Mouse (Mus musculus) thymus, postnatal 25 days (tissue): ENCODE results near the gene Fam129c.
A peak's percentile ranks its signal among the peaks of the same experiment; 100 is the strongest.

ENCODE experiments used
- DNase-seq: peaks from one replicate; pipeline ENCODE4 v3.0.0; 2022

Fam129c gene

DNA sequence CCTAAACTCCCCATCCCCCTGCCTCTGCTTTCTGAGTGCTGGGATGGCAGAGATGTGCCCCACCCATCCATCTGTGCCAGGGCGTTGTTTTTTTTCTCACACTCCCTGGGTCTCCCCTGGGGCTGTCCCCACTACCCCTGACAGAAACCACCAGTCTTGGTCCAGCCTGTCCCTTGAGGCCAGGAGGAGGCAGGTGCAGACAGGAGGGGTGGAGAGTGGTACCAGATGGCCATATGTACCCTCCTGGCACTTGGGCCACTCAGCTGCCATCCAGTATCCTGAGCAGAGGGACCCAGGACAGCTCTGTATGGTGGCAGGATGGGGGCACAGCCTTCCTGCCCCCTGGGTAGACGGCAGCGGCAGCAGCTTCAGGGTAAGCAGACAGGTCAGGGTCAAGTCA, at the start of gene Fam129c:
TSS of gene Fam129c (plus strand) at position 198 of the 400 bp plus-strand sequence.
- no peak for DNase-seq

DNA sequence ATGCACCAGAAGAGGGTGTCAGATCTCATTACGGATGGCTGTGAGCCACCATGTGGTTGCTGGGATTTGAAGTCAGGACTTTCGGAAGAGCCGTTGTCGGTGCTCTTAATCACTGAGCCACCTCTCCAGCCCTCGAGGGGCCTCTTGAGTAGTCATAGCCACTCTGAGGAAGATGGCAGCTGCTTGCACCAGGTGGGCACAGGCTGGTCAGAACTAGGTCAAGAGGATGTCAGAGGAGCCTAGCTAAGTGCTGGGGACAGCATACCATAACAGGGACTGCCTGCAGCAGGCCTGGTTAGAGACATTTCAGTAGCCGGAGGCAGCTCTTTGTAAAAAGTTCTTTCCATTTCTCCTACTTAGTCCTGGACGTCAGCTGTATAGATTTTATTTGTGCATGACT, 46.7 kb upstream of the Fam129c start:
- DNase-seq = peak; percentile 46

GRCm38 (mm10) chr8:71552770-71553169, 44.7 kb upstream of the Fam129c start:
- no peak for DNase-seq

DNA sequence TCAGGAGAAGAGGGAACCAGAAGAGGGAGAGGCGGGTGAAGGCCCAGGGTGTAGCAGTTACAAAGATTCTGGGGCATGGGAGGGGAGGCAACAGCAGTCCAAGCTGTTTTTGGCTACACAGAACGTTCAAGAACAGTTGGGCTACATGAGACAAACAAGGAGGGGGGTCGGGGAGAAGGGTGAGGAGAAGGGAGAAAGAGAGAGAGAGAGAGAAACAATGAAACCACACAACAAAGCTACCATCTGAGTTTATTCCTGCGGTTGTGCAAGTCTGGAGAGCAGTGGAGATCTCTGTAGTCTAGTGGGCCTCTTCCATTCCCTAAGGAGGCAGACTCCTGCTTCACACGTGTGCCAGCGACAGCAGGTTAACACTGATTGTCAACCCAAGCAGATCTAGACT, 43.4 kb upstream of the Fam129c start:
- DNase-seq = no peak

DNA sequence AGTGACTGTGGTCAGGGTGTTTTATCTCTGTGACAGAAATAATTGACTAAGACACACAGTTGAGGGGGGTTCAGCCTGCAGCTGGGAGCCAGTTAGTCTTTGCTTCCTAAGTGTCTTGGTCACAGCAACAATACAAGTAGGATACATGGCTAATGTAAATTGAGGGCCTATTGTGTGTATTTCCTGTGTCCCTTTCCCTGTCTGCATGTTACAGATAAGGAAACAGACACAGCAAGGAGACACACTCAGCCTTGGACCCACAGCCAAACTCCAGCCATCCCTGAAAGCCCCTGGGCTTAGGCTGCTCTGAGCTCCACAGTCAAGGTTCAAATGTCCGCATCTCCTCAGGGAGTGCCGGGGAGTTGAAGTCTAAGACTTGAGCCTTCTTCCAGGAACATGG, 42.8 kb upstream of the Fam129c start:
- DNase-seq = no peak

DNA sequence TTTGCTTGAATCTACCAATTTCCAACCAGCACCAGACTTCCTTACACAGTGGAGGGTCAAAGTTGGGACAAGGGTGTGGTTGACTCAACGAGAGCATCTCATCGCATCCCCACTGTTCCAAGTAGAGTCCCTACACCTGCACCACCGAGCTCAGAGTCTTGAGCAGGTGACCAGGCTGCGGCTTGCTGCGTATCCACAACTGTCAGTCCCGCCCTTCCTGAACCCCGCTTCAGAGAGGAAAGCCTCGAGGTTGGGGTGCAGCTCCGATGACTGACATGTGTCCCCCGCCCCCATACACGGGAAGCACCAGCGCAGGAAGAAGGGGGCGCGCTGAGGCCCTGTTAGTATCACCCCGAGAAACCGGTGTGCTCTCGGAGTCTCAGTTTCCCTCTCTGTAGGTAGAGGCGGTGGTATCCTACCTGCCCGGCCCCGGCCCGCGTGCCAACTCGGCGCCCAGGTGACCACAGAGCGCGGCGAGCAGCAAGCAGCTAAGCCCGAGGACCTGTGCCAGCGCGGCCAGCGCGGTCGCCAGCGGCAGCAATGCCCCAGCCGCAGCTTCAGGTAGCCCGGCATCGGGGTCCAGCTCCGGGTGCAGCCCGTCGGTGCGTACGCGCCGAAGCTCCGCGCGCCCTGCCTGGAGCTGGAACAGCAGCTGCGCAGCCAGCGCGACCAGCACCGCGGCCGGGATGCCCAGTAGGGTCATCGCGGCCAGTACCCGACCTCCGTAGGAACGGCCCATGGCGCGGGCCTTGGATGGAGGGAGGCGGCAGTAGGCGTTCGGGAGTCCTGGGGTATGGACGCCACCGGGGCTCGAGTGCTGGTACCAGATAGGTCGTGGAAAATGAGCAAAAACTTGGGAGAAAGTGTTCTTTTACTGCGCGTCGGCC, 39.1 kb upstream of the Fam129c start, which contains the start of gene Tmem221:
TSS of gene Tmem221 (minus strand) at position 801 of the 887 bp plus-strand sequence.
- DNase-seq = peak; percentile 79

- peak; percentile 87 for DNase-seq
Measured at GRCm38 (mm10) chr8:71558958-71559690, 38.3 kb upstream of the Fam129c start.

DNA sequence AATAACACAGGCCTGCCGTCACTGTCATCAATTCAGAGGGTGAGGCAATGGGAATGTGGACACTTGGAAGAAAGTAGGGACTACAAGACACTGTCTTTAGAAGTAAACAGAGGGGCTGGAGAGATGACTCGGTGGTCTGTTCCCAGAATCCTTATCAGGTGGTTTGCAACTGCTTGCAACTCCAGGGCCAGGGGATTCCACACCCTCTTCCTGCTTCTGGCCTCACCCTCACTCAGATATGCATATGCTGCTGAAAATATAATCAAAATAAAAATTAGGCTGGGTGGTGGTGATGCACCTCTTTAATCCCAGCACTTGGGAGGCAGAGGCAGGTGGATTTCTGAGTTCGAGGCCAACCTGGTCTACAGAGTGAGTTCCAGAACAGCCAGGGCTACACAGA, 37.4 kb upstream of the Fam129c start:
- no peak for DNase-seq

DNA sequence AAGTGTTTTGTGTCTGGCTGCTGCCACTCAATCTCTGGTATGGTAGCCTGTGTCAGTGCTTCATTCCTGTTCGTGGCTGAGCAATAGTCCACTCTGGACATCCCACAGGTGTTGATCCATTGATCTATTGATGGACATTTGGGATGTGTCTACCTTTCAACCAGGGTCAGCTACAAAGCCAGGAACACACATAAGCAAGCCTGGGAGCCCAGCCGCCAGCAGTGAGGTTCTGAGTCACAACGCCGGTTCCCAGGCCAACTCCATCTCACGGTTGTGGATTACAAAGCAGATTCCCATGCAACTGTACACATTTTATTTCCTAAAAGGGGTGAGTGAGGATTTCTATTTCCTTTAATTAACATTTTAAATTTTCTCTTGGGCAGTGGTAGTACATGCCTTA, 36.7 kb upstream of the Fam129c start:
- DNase-seq = no peak

DNA sequence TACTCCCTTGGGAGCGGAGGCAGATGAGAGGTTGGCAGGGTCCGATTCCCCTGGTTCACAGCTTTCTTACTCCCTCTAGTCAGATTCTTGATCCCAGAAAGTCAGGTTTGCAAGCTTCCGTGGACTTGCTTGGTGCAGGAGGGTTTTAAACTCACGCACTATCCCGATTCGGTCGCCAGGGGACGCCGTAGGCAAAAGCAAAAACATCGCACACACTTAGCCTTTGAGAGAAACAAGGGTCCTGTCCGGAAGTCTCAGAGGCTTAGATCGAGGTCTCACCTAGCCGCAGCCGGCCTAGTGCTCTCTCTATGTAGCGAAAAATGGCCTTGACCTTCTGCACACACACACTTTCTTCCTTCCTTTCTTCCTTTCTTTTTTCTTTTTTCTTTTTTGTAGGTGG, 36.0 kb upstream of the Fam129c start:
- DNase-seq = peak; percentile 79

DNA sequence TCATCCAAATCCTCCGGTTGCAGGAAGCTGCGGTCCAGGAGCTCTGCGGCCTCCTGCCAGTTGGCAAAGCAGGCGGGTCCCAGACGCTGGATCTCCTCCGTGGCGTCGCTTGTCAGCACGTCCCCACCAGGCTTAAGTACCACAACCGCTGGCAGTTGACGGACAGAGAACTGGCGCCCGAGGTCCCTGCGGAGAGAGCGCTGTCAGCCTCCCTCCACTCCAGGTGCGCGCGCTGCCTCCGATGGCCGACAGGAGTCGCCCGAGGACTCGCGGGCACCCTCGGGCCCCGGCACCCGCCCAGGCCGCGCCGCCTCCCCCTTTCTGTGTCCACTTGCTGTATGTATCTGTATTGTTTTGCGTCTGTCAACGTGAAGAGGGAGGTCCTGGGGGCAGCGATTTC, 34.7 kb upstream of the Fam129c start:
- DNase-seq = peak; percentile 88

- DNase-seq = peak; percentile 16
Measured at GRCm38 (mm10) chr8:71563992-71564391, 33.5 kb upstream of the Fam129c start.

- DNase-seq = no peak
Measured at GRCm38 (mm10) chr8:71566501-71566900, 30.9 kb upstream of the Fam129c start, which contains the start of gene Nxnl1. TSS of gene Nxnl1 (minus strand) at chr8:71566601.

DNA sequence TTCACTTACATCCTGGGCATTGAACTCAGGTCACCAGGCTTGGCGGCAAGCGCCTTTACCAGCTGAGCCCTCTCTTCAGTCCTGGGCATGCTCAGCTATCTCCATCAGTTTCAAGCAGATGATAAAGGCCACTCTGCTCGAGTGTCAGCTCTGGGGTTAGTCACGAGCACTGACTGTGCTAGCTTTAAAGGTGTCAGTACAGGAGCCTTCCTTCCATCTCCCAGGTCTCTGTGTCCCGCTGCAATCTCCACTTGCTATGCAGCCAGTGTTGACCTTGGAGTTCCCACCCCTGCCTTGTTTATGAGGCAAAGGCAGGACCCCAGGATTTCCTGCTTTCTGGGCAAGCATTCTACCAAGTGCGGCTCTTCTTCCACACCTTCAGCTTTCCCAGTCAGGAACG, 29.9 kb upstream of the Fam129c start:
- no peak for DNase-seq

DNA sequence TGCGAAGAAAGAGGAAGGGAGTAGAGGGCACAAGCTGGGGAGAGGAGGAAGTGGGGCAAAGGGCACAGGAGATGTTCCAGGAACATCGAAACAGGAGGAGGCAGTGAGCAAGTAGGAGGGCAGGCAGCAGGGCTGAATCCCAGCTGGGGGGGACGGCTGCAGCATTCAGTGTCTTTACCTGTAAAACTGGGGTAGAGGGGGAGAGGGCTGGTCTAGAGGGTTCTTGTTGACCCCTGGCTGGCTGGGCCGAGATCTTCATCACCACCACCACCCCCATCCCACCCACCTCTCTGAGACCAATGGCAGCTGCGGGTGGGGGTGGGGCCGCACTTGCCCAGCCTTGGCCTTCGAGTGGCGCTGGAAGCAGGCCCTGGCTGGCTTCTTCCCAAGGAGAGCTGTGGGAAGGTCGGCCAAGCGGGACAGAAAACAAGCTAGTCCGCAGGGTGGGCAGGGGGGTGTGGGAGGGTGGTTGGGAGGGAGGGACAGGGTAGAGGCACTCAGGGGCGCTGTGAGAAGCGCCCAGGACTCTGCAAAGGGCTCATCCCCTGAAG, 29.0 kb upstream of the Fam129c start, which contains the start of gene Slc27a1:
TSS of gene Slc27a1 (plus strand) at position 496 of the 551 bp plus-strand sequence.
- DNase-seq = no peak

DNA sequence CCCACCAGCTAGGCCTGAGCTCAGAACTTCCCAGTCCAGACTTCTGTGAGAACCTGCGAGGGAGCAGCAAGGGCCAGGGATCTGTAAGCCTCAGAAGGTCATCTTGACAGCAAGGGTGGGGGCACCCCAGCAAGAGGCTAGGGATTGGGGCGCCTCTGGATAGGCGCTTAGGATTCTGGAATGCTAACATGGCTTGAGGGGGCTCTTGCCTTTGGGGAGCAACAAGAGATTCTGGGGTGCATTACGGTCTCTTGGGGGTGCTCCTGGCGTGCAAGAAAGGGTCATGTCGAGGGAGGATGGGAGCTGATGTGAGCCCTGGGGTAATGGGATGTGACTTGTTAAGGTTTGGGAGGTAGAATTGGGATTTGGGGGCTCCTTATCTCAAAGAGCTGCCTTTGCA, 28.5 kb upstream of the Fam129c start:
- DNase-seq = no peak

DNA sequence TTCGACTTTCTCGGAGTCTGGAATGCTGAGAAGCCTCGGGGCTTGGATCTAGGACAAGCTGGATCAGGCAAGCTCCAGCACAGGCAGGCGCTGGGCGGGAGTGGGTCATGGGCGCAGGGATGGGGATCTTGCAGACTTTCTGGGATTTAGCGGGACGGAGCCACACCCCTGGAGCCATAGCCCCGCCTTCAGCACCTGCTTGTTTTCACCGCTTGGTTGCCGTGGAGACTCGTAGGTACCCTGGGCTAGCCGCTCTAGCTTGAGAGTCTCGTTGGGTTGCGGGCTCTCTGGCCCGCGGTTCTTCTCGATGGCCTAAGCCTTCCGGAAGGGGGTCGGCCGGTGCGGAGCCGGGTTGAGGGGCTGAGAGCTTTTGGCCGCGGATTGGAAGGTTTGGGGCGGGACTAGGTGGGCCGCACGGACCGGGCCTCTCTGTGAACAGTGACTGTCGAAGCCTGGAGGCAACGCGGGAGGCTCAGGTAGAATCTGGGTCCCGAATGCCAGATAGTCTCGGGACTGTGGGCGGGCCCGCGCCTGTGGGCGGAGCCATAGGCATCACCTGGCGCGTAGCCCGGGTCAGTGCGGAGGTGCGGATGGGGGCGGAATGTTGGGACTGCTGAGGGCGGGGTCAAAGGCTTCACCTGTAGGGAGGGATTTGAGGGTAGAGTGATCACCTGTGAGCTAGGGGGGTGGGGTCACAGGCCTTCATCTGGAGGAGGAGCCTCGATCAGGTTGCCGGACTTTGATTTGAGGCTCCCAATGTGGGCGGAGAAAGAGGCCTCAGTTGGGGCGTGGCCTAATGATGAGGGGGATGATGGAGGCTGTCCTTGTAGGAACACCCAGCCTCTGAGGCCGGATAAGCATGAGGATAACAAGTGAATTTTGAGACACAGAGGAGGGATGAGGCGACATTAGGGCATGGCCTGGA, 27.8 kb upstream of the Fam129c start:
- DNase-seq = peak; percentile 58

DNA sequence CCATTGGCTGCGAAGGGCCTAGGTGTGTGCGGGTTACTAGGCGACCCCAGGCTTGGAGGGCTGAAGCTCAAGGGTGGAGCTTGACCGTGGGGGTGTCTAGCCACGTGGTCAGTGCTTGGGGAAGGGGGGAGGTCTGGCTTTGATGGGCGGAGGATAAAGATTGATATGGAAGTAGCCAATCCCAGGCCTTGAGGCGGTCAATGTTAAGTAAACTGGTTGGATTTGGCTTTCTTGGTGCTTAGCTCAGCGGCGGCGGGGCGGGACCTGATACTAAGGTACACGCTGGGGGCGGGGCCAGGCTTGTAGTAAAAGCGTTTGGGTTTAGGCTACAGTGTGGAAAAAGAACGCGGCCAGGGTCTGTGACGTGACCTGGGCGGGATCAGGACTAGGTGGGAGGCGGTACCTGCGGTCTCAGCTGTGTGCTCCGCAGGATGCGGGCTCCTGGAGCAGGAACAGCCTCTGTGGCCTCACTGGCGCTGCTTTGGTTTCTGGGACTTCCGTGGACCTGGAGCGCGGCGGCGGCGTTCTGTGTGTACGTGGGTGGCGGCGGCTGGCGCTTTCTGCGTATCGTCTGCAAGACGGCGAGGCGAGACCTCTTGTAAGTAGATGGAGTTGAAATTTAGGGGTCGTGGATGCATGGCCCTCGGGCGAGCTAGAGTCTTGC, 27.0 kb upstream of the Fam129c start:
- DNase-seq = peak; percentile 88

DNA sequence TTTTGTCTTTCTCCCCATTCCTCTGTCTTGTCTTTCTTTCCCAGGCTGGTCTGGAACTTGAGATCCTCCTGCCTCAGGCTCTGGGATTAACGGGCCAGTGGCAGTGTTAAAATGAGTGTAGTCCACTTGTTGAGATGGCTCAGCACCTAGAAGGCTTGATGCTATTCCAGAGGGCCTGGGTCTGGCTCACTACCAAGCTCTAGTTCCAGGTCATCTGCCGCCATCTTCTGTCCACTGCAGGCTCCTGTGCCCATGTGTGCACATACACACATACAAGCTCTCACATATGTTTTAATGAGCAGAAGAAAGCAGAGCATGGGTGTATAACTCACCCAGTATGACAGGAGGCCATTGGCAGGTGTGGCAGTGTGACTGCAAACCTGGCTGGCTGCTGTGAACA, 25.4 kb upstream of the Fam129c start:
- DNase-seq = no peak

GRCm38 (mm10) chr8:71572847-71573633, 24.4 kb upstream of the Fam129c start:
- no peak for DNase-seq

DNA sequence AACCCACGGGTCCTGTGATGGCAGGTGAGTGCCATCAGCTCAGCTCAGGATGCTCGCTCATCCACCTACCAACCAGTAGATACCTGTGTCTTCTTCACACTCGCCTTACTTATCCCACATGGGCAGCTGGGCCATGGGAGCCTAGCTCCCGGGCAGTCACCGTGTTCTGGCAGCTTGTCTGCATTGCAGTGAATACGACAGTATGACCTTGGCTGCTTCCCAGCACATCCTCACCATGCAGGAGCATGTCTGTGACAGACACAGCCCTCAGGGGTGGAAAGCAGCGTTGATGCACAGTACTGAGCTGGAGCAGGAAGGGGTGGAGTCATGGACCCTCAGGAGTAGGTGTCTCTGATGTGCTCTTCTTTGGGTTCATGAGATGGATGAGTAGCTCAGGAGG, 23.0 kb upstream of the Fam129c start:
- DNase-seq = no peak
